Mouse (Mus musculus): ENCODE measurements around the gene Stxbp6. TPM values are rescaled to one million over a fixed set of nuclear protein-coding genes. Genes with fewer than 3 reads are reported as not detected.
A peak's percentile ranks its signal among the peaks of the same experiment; 100 is the strongest.
"Not testable (repeated sequence)": the region's sequence is repeated elsewhere in the genome, so short reads cannot be mapped to it uniquely, and the experiment has no call there.

Gene Stxbp6
- polyA plus RNA-seq, 1 experiment from 2014 or later = 20.3 TPM

- H3K9me3 ChIP-seq (replicated peaks; ENCODE audit: low read length) = no peaks in the 10 kb centered on the region
- no peak overlapping the region for H3K27ac ChIP-seq
- no peaks in the 10 kb centered on the region for H3K27me3 ChIP-seq (ENCODE audit: insufficient read depth, low read length)
- DNase-seq (ENCODE audit: low spot score) = no peak
- 58% methylated on average over 5 of the region's 5 CpGs for WGBS
- H3K9ac ChIP-seq (ENCODE audit: low read depth, low read length) = no peak overlapping the region
- no peak overlapping the region for H3K4me2 ChIP-seq (ENCODE audit: low read length)
- ATAC-seq (replicated peaks; ENCODE audit: low FRiP score, low read depth) = no peak
- TF ChIP-seq CTCF (IDR thresholded peaks at IDR 0.05; ENCODE audit: low read depth) = no peak
- no peaks in the 10 kb centered on the region for H3K36me3 ChIP-seq (ENCODE audit: insufficient read depth, low read length)
- H3K4me1 ChIP-seq (replicated peaks; ENCODE audit: insufficient read depth, low read length) = no peaks in the 10 kb centered on the region
- H3K4me3 ChIP-seq (replicated peaks; ENCODE audit: low read depth, low read length) = no peak overlapping the region
These were observed 13.2 kb downstream of the Stxbp6 start for GRCm38 (mm10) chr12:45061336-45061735.

DNA sequence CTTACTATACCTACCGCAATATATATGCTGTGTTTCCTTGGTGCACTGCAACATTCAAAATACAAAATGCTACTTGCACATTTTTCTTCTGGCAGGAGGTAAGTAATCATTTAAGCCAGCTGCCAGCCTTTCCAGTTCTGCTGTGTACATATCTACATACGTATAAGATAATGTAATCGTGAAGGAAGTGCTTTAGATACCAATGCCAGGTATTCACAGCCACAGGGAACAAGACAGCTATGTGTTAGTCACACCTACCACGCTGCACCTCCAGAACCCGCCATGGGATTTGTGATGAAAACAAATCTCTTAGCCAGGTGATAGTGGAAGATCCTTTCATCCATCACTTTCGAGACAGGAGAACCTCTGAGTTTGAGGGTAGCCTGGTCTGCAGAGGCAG, 13.7 kb downstream of the Stxbp6 start:
- no peaks in the 10 kb centered on the region for H3K4me1 ChIP-seq (replicated peaks; ENCODE audit: insufficient read depth, low read length)
- H3K36me3 ChIP-seq (ENCODE audit: insufficient read depth, low read length) = no peaks in the 10 kb centered on the region
- H3K27me3 ChIP-seq (ENCODE audit: insufficient read depth, low read length) = no peaks in the 10 kb centered on the region
- no peak overlapping the region for H3K27ac ChIP-seq
- no peak overlapping the region for H3K4me3 ChIP-seq (replicated peaks; ENCODE audit: low read depth, low read length)
- no peak for TF ChIP-seq CTCF (IDR thresholded peaks at IDR 0.05; ENCODE audit: low read depth)
- ATAC-seq (replicated peaks; ENCODE audit: low FRiP score, low read depth) (no peak), DNase-seq (ENCODE audit: low spot score) (no peak)
- no peak overlapping the region for H3K9ac ChIP-seq (ENCODE audit: low read depth, low read length)
- no peaks in the 10 kb centered on the region for H3K9me3 ChIP-seq (replicated peaks; ENCODE audit: low read length)
- H3K4me2 ChIP-seq (ENCODE audit: low read length) = no peak overlapping the region
- 86% methylated on average over 6 of the region's 6 CpGs for WGBS

DNA sequence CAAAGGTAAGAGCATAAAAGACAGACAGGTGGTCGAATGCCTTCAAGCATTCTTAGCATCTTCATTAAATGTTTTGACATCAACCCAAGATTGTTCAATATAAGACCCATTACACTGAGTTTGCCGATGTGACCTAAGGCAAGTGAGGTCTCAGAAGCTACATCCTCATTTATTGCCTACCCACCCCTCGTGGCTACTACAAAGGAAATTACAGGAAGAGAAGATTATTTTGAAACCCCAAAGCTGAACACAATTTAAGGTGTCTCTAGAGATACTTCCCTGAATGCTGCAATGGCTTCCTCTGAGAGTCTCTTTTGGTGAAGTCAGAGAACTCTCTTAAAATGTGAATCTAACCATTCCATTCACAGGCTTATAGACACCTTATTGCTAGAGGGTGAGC, 16.5 kb downstream of the Stxbp6 start:
- no peaks in the 10 kb centered on the region for H3K36me3 ChIP-seq (ENCODE audit: insufficient read depth, low read length)
- no peak for TF ChIP-seq CTCF (IDR thresholded peaks at IDR 0.05; ENCODE audit: low read depth)
- no peak overlapping the region for H3K4me2 ChIP-seq (ENCODE audit: low read length)
- H3K9ac ChIP-seq (ENCODE audit: low read depth, low read length) = no peak overlapping the region
- H3K27ac ChIP-seq = no peak overlapping the region
- no peak for ATAC-seq (replicated peaks; ENCODE audit: low FRiP score, low read depth)
- whole genome bisulfite sequencing = 76% methylated on average over 3 of the region's 3 CpGs
- no peak for DNase-seq (ENCODE audit: low spot score)
- H3K4me1 ChIP-seq (replicated peaks; ENCODE audit: insufficient read depth, low read length) = no peaks in the 10 kb centered on the region
- H3K4me3 ChIP-seq (replicated peaks; ENCODE audit: low read depth, low read length) = no peak overlapping the region
- no peaks in the 10 kb centered on the region for H3K27me3 ChIP-seq (ENCODE audit: insufficient read depth, low read length)
- H3K9me3 ChIP-seq (replicated peaks; ENCODE audit: low read length) = no peaks in the 10 kb centered on the region

DNA sequence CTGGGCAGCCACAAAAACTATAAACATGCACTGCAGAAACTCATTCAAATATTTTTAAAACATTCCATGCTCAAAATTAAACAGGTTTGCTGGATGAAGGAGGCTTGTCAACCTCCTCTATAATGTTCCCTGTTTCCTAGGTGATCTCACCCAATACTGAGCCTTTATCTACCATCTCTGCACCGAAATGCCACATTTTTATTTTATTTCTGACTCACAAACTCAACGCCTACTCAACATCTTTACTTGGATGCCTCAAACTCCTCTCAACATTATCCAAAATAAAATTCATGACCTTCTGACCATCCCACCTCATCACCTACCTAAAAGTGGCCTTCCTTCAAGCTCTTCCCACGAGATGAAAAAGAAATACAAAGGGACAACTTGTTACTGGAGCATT, 18.1 kb downstream of the Stxbp6 start:
- DNase-seq (ENCODE audit: low spot score) = no peak
- Histone ChIP-seq H3K27me3 (ENCODE audit: insufficient read depth, low read length) (no peaks in the 10 kb centered on the region), H3K4me3 (replicated peaks; ENCODE audit: low read depth, low read length) (no peak overlapping the region), H3K9ac (ENCODE audit: low read depth, low read length) (no peak overlapping the region), H3K4me2 (ENCODE audit: low read length) (no peak overlapping the region), H3K4me1 (replicated peaks; ENCODE audit: insufficient read depth, low read length) (no peaks in the 10 kb centered on the region), H3K27ac (no peak overlapping the region), H3K9me3 (replicated peaks; ENCODE audit: low read length) (no peaks in the 10 kb centered on the region), H3K36me3 (ENCODE audit: insufficient read depth, low read length) (no peaks in the 10 kb centered on the region)
- WGBS = 73% methylated on average over 3 of the region's 3 CpGs
- no peak for ATAC-seq (replicated peaks; ENCODE audit: low FRiP score, low read depth)
- TF ChIP-seq CTCF (IDR thresholded peaks at IDR 0.05; ENCODE audit: low read depth) = no peak

GRCm38 (mm10) chr12:45053319-45053718, 21.2 kb downstream of the Stxbp6 start:
- no peak for TF ChIP-seq CTCF (IDR thresholded peaks at IDR 0.05; ENCODE audit: low read depth)
- no peak overlapping the region for H3K4me2 ChIP-seq (ENCODE audit: low read length)
- H3K9me3 ChIP-seq (replicated peaks; ENCODE audit: low read length) = no peaks in the 10 kb centered on the region
- no peaks in the 10 kb centered on the region for H3K27me3 ChIP-seq (ENCODE audit: insufficient read depth, low read length)
- H3K9ac ChIP-seq (ENCODE audit: low read depth, low read length) = no peak overlapping the region
- no peak overlapping the region for H3K4me3 ChIP-seq (replicated peaks; ENCODE audit: low read depth, low read length)
- ATAC-seq (replicated peaks; ENCODE audit: low FRiP score, low read depth) = no peak
- H3K4me1 ChIP-seq (replicated peaks; ENCODE audit: insufficient read depth, low read length) = no peaks in the 10 kb centered on the region
- 82% methylated on average over 5 of the region's 5 CpGs for WGBS
- H3K27ac ChIP-seq = no peak overlapping the region
- DNase-seq (ENCODE audit: low spot score) = no peak
- H3K36me3 ChIP-seq (ENCODE audit: insufficient read depth, low read length) = no peaks in the 10 kb centered on the region

GRCm38 (mm10) chr12:45052860-45053259, 21.6 kb downstream of the Stxbp6 start:
- 92% methylated on average over 5 of the region's 5 CpGs for WGBS
- DNase-seq (ENCODE audit: low spot score) (no peak), ATAC-seq (replicated peaks; ENCODE audit: low FRiP score, low read depth) (no peak)
- no peak overlapping the region for H3K9ac ChIP-seq (ENCODE audit: low read depth, low read length)
- no peaks in the 10 kb centered on the region for H3K4me1 ChIP-seq (replicated peaks; ENCODE audit: insufficient read depth, low read length)
- no peaks in the 10 kb centered on the region for H3K9me3 ChIP-seq (replicated peaks; ENCODE audit: low read length)
- no peak overlapping the region for H3K4me2 ChIP-seq (ENCODE audit: low read length)
- no peak overlapping the region for H3K27ac ChIP-seq
- no peaks in the 10 kb centered on the region for H3K36me3 ChIP-seq (ENCODE audit: insufficient read depth, low read length)
- H3K4me3 ChIP-seq (replicated peaks; ENCODE audit: low read depth, low read length) = no peak overlapping the region
- no peaks in the 10 kb centered on the region for H3K27me3 ChIP-seq (ENCODE audit: insufficient read depth, low read length)
- no peak for TF ChIP-seq CTCF (IDR thresholded peaks at IDR 0.05; ENCODE audit: low read depth)

- no peak for TF ChIP-seq CTCF (IDR thresholded peaks at IDR 0.05; ENCODE audit: low read depth)
- ATAC-seq (replicated peaks; ENCODE audit: low FRiP score, low read depth) = no peak
- Histone ChIP-seq H3K4me1 (replicated peaks; ENCODE audit: insufficient read depth, low read length) (0 out of 2 replicates have a peak, but pooled peaks cover 3% of the 10 kb centered on the region), H3K36me3 (ENCODE audit: insufficient read depth, low read length) (no peaks in the 10 kb centered on the region), H3K4me2 (ENCODE audit: low read length) (no peak overlapping the region), H3K4me3 (replicated peaks; ENCODE audit: low read depth, low read length) (no peak overlapping the region), H3K9me3 (replicated peaks; ENCODE audit: low read length) (no peaks in the 10 kb centered on the region), H3K27ac (no peak overlapping the region), H3K9ac (ENCODE audit: low read depth, low read length) (no peak overlapping the region), H3K27me3 (ENCODE audit: insufficient read depth, low read length) (no peaks in the 10 kb centered on the region)
- no peak for DNase-seq (ENCODE audit: low spot score)
- 54% methylated on average over 9 of the region's 9 CpGs for WGBS
These were observed 24.6 kb downstream of the Stxbp6 start for GRCm38 (mm10) chr12:45049894-45050293.

- not testable (repeated sequence) for H3K9ac ChIP-seq (ENCODE audit: low read depth, low read length); H3K4me1 ChIP-seq (replicated peaks; ENCODE audit: insufficient read depth, low read length); H3K27me3 ChIP-seq (ENCODE audit: insufficient read depth, low read length); H3K4me3 ChIP-seq (replicated peaks; ENCODE audit: low read depth, low read length); DNase-seq (ENCODE audit: low spot score); H3K9me3 ChIP-seq (replicated peaks; ENCODE audit: low read length); H3K36me3 ChIP-seq (ENCODE audit: insufficient read depth, low read length); ATAC-seq (replicated peaks; ENCODE audit: low FRiP score, low read depth)
- Histone ChIP-seq H3K27ac (peak overlapping the region; percentile 65), H3K4me2 (ENCODE audit: low read length) (peak overlapping the region; percentile 19)
- WGBS = 32% methylated on average over 6 of the region's 9 CpGs
These were observed 26.8 kb downstream of the Stxbp6 start for GRCm38 (mm10) chr12:45047711-45048110.

Data from kidney, postnatal 0 days (tissue).